Mouse (Mus musculus) intestine, embryonic 15.5 days (tissue): ENCODE results near the gene Pir. TPM values are rescaled to one million over a fixed set of nuclear protein-coding genes. Genes with fewer than 3 reads are reported as not detected.

Experiments used
- ATAC-seq: fragments of 200-750 bp; cut with Nextera tagmentation; 2 replicates; pipeline ENCODE4 v1.8.0; 2017; ENCODE audit warnings: moderate TSS enrichment, moderate library complexity
- H3K27ac ChIP-seq: fragments of 300-500 bp; sonication (generic); 2 replicates; pipeline ENCODE4 v1.5.1; 2015; ENCODE audit warnings: mild to moderate bottlenecking, inconsistent platforms
- H3K27me3 ChIP-seq: fragments of 300-500 bp; sonication (generic); replicated peaks from 2 replicates; pipeline ENCODE4 v1.6.1; 2015; ENCODE audit warnings: inconsistent platforms
- H3K36me3 ChIP-seq: fragments of 300-500 bp; sonication (generic); 2 replicates; pipeline ENCODE4 v1.6.1; 2015; ENCODE audit warnings: inconsistent platforms
- H3K4me1 ChIP-seq: fragments of 300-500 bp; sonication (generic); replicated peaks from 2 replicates; pipeline ENCODE4 v1.6.1; 2015; ENCODE audit warnings: inconsistent platforms
- H3K4me2 ChIP-seq: fragments of 300-500 bp; sonication (generic); replicated peaks from 2 replicates; pipeline ENCODE4 v1.6.1; 2015; ENCODE audit warnings: mild to moderate bottlenecking, inconsistent platforms
- H3K4me3 ChIP-seq: fragments of 300-500 bp; sonication (generic); replicated peaks from 2 replicates; pipeline ENCODE4 v1.5.1; 2015; ENCODE audit warnings: inconsistent platforms
- H3K9ac ChIP-seq: fragments of 300-500 bp; sonication (generic); 2 replicates; pipeline ENCODE4 v1.6.1; 2015; ENCODE audit warnings: inconsistent platforms
- H3K9me3 ChIP-seq: fragments of 300-500 bp; sonication (generic); 2 replicates; pipeline ENCODE4 v1.6.1; 2016; ENCODE audit warnings: inconsistent platforms
- WGBS: fragments of 180-500 bp; shearing (Covaris S2); methylation state at CpG from one replicate; pipeline ENCODE4 v1.1.7; 2015; 5-methylcytosine and 5-hydroxymethylcytosine counted together
- polyA plus RNA-seq: library from polyadenylated mRNA; unstranded; fragments of >200 nt; fragmentation: Nextera tagmentation; extraction: Ambion mirVana; gene quantifications from 2 replicates; pipeline ENCODE4 v1.2.1, GENCODE M21; 2015

Pir gene
- 4.8 and 5.4 TPM in 2 replicates for polyA plus RNA-seq

DNA sequence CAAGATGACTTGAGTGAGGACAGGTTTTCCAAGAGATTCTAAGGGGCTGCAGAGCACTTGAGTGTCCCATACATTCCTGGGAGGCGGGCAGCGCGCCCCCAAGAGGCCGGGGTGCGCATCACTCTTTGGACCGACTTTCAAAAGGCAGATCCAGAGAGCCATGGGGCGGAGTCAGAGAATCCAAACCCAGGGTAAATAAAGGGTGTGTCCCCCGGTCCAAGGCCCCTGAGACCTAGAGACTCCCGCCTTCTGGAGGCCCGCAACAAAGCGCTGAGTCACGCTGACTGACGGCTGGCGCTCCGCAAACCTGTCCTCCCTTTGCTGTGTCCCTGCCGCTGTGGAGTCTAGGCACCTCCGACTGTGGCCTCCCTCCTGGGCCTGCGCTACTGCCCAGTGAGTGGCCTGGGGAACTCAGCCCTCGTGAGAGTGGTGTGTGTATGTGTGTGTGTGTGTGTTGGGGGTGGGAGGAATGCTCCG, at the start of gene Pir:
Gene Pir (plus strand): TSS at position 87 of the 477 bp plus-strand sequence.
- Histone ChIP-seq H3K9me3 (no peaks in the 10 kb centered on the region), H3K27ac (no peak within 1 kb of the TSS), H3K4me1 (no peaks in the 10 kb centered on the region), H3K4me3 (peak within 1 kb of the TSS; percentile 29), H3K27me3 (no peaks in the 10 kb centered on the region), H3K9ac (no peak within 1 kb of the TSS), H3K4me2 (peak within 1 kb of the TSS; percentile 59), H3K36me3 (no peaks in the 10 kb centered on the region)
- ATAC-seq = peak; percentile 95
- WGBS = 17% methylated on average over 20 of the region's 20 CpGs

DNA sequence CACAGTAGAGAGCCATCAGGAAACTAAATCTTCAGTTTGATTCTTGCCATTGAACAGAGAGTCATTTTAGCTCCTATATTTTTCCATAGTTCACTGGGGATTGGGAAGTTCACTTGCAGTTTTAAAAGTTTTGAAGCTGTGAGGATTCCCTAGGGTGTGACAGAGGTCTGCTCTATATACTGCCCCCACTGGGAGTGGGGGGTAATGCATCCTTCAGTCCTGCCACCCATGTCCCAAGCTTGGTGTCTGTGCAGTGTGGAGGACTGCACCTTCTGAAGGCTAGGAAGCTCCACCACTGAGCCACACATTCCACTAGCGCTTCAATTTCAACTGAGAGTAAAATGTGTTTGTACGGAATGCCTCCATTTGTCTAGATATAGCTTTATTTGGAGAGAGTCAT, 47.2 kb upstream of the Pir start:
- WGBS = 71% methylated on average over 2 of the region's 2 CpGs
- no peak overlapping the region for H3K27ac ChIP-seq
- no peak overlapping the region for H3K4me2 ChIP-seq
- no peak for ATAC-seq
- H3K9me3 ChIP-seq = no peaks in the 10 kb centered on the region
- no peaks in the 10 kb centered on the region for H3K36me3 ChIP-seq
- no peaks in the 10 kb centered on the region for H3K27me3 ChIP-seq
- H3K4me3 ChIP-seq = no peak overlapping the region
- no peaks in the 10 kb centered on the region for H3K4me1 ChIP-seq
- no peak overlapping the region for H3K9ac ChIP-seq

DNA sequence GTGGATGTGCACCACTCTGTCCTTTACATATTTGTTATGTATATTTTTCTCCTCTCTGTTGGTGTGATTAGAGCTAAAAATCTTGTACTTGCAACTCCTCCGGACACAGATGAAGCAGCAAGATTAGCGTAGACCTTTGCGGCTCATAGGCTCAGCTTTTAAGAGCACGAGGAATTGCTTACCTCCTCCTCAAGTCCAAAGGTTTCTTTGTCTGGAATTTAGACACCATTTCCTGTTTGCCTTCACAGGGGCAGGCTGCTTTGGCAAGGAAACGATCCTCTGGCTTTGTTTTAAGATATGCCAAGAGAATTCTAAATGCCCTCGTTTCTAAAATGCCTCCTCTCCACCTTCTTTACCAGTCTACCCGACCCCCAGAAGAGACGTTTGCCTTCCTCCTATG, 35.8 kb upstream of the Pir start:
- H3K9ac ChIP-seq = no peak overlapping the region
- 50% methylated on average over 8 of the region's 8 CpGs for WGBS
- H3K4me1 ChIP-seq = no peaks in the 10 kb centered on the region
- ATAC-seq = peak; percentile 68
- no peaks in the 10 kb centered on the region for H3K36me3 ChIP-seq
- no peaks in the 10 kb centered on the region for H3K27me3 ChIP-seq
- no peak overlapping the region for H3K27ac ChIP-seq
- no peak overlapping the region for H3K4me2 ChIP-seq
- H3K4me3 ChIP-seq = no peak overlapping the region
- H3K9me3 ChIP-seq = no peaks in the 10 kb centered on the region

DNA sequence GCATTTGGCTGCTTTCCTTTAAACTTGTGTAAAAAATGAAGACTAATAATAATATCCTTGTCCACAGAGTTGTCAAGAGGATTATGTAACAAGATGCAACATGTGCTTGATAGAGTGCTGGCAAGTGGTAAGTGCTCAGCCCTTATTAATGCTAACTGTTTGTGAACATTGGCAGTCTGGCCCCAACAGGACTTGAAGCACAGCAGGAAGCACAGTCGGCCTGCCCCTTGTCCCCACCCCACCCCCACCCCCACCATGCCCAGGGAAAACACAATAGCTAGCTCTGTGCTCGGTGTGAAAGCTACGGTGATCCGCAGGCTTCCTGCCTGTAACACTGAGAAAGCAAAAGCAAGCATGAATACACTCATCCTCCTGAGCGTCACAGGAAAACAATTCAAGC, 23.5 kb upstream of the Pir start:
- no peaks in the 10 kb centered on the region for H3K4me1 ChIP-seq
- ATAC-seq = peak; percentile 67; the same call in 1 of the 2 replicates
- H3K27ac ChIP-seq = no peak overlapping the region
- H3K27me3 ChIP-seq = no peaks in the 10 kb centered on the region
- no peak overlapping the region for H3K4me2 ChIP-seq
- 32% methylated on average over 5 of the region's 5 CpGs for WGBS
- no peak overlapping the region for H3K4me3 ChIP-seq
- H3K9me3 ChIP-seq = no peaks in the 10 kb centered on the region
- H3K9ac ChIP-seq = no peak overlapping the region
- H3K36me3 ChIP-seq = no peaks in the 10 kb centered on the region

DNA sequence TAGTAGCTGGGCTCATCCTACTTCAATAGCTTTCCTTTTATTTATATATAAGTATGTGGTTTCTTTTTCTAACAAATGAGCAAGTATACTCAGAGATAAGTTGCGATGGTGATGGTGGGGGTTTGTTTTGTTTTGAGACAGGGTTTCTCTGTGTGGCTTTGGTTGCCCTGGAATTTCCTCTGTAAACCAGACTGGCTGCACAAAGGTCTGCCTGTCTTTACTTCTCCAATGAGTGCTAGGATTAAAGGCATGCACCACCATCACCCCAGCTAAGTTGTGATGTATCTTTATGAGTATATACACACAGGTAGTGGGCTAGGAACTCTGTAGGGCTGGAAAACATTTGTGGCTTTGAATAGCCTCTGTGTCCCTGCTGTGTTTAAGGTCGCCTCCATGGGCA, 22.4 kb upstream of the Pir start:
- 69% methylated on average over 2 of the region's 2 CpGs for WGBS
- no peak for ATAC-seq
- Histone ChIP-seq H3K4me1 (no peaks in the 10 kb centered on the region), H3K36me3 (no peaks in the 10 kb centered on the region), H3K4me3 (no peak overlapping the region), H3K9me3 (no peaks in the 10 kb centered on the region), H3K27me3 (no peaks in the 10 kb centered on the region), H3K9ac (no peak overlapping the region), H3K4me2 (no peak overlapping the region), H3K27ac (no peak overlapping the region)

DNA sequence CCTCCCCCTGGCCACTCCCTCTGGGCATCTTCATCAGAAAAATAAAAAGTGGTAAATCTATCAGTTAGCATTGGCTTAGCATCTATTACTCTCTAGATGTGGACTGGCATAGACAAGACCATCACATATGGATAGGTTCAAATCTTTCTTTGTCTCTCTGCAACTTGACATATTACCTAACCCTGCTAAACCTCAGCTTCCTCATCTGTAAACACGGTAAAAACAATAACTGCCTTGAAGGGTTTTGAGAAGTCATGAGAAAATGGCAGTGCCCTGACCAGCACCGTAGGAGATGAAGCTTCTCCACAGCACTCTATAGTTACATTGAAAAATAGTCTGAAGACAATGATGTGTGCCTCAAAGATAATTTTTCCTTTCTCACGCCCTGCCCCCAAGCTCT, 12.6 kb upstream of the Pir start:
- H3K4me3 ChIP-seq = no peak overlapping the region
- H3K4me2 ChIP-seq = no peak overlapping the region
- ATAC-seq = no peak
- no peaks in the 10 kb centered on the region for H3K27me3 ChIP-seq
- H3K9me3 ChIP-seq = no peaks in the 10 kb centered on the region
- WGBS = 78% methylated on average over 3 of the region's 3 CpGs
- no peaks in the 10 kb centered on the region for H3K4me1 ChIP-seq
- no peak overlapping the region for H3K9ac ChIP-seq
- H3K27ac ChIP-seq = no peak overlapping the region
- H3K36me3 ChIP-seq = no peaks in the 10 kb centered on the region

DNA sequence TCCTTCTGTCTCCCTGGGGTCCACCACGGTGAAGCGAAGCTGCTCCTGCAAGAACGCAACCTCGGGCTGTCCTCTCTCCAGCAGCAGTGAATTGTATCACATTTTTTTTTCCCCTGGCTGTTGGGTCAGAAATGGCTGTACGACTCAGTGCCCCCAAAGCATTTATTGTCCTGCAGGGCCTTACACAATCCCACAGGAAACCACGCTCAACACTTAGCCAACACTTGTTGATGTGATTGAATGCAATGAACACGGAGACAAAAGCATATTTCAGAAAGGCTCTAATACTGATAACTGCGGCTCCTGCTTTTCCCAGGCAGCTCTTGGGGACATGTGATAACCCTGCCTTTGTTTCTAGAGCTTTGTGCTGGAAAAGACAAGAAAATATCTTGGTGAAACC, 11.1 kb upstream of the Pir start, which contains the start of gene Bmx:
Gene Bmx (minus strand): TSS at position 137 of the 400 bp plus-strand sequence.
- Histone ChIP-seq H3K4me1 (no peaks in the 10 kb centered on the region), H3K4me2 (no peak within 1 kb of the TSS), H3K27ac (no peak within 1 kb of the TSS), H3K9me3 (no peaks in the 10 kb centered on the region), H3K36me3 (no peaks in the 10 kb centered on the region), H3K27me3 (no peaks in the 10 kb centered on the region; the same call in 1 of the 2 replicates), H3K9ac (no peak within 1 kb of the TSS), H3K4me3 (no peak within 1 kb of the TSS)
- WGBS = 66% methylated on average over 8 of the region's 8 CpGs
- no peak for ATAC-seq

DNA sequence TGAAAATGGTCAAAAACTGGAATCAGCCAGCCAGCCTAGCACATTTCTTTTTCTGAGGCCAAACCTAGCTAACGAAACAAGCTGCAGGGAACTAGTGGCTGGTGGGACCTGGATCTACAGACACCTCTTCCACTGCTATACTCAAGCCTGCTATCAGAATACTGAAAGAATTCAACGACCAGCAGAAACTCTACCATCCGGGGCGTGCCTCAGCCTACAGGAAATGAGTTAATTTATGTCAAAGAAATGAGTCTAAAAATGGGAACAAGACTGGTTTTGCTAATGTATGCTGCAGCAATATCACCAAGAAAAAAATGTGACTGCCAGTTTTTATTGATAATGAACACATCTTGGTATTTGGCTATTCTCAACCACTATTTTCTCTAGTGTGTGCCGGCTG, 10.5 kb upstream of the Pir start:
- H3K9ac ChIP-seq = no peak overlapping the region
- H3K27ac ChIP-seq = no peak overlapping the region
- H3K4me3 ChIP-seq = no peak overlapping the region
- H3K4me1 ChIP-seq = no peaks in the 10 kb centered on the region
- H3K9me3 ChIP-seq = no peaks in the 10 kb centered on the region
- WGBS = 78% methylated on average over 5 of the region's 5 CpGs
- H3K4me2 ChIP-seq = no peak overlapping the region
- H3K36me3 ChIP-seq = no peaks in the 10 kb centered on the region
- no peaks in the 10 kb centered on the region; the same call in 1 of the 2 replicates for H3K27me3 ChIP-seq
- ATAC-seq = no peak

DNA sequence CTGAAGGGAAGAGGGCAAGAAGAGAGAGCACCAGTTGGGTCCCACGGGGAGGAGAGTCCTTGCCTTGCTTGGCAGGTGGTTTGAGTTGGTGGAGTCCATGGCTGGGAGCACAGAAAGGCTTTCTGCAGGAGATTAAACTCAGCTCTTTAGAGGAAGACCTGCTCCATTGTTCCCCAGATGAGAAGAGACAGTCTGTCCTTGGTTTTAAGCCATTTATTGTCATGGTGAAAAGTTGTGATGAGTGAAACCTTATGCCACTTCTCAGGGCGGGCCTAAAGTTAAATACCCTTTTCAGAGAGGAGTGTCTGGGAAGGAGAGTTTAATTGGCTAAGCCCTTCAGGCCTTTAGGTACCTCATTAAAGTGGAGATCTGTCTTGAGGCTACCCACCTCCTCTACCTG, 6.9 kb upstream of the Pir start:
- WGBS = 71% methylated on average over 2 of the region's 2 CpGs
- Histone ChIP-seq H3K36me3 (no peaks in the 10 kb centered on the region), H3K9ac (no peak overlapping the region), H3K4me1 (no peaks in the 10 kb centered on the region), H3K4me2 (no peak overlapping the region), H3K27ac (no peak overlapping the region), H3K27me3 (no peaks in the 10 kb centered on the region; the same call in 1 of the 2 replicates), H3K4me3 (no peak overlapping the region), H3K9me3 (no peaks in the 10 kb centered on the region)
- ATAC-seq = no peak

DNA sequence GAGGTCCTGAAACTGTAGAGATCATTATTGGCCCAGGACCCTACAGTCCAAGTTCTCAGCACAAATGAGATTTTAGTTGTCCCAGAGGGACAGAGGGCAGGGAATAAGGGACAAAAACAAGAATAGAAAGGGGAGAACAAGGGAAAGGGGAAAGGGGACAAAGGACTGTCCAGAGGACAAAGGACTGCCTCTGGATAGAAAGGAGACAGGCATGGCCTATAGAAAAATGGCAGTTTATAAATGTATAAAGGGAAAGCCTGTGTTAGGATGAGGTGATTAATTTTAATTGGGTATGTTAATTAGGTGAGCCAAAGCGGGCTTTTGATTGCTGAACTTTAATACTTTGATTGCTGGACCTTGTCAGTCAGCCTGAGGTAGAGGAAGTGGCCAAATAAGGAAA, 4.3 kb upstream of the Pir start:
- Histone ChIP-seq H3K27me3 (no peaks in the 10 kb centered on the region; the same call in 1 of the 2 replicates), H3K27ac (no peak overlapping the region), H3K9ac (no peak overlapping the region), H3K4me3 (no peak overlapping the region), H3K9me3 (no peaks in the 10 kb centered on the region), H3K36me3 (no peaks in the 10 kb centered on the region), H3K4me1 (no peaks in the 10 kb centered on the region), H3K4me2 (no peak overlapping the region)
- no peak for ATAC-seq
- WGBS = 38% methylated on average over 1 of the region's 1 CpGs

DNA sequence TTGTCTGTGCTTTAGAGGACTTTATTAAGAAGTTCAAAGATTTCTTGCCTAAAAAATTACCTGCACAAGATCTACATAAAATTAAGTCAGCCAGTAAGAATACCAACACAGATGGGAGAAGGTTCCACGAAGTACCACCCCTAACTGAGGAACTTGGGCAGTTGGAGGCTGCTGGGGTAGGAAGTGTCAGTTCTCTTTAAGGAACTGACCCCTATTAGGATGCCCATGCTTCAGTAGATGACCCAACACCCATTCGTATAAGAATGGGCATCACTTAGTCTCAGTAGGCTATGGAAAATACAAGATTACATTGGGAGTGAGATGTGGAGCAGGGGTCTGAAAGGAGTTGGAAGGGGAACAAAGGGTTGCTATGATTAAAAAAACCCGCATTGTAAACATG, 1.4 kb downstream of the Pir start:
- Histone ChIP-seq H3K27ac (no peak overlapping the region), H3K9ac (no peak overlapping the region), H3K36me3 (no peaks in the 10 kb centered on the region), H3K4me2 (no peak overlapping the region), H3K4me3 (no peak overlapping the region), H3K9me3 (no peaks in the 10 kb centered on the region), H3K4me1 (no peaks in the 10 kb centered on the region), H3K27me3 (no peaks in the 10 kb centered on the region)
- 87% methylated on average over 3 of the region's 3 CpGs for WGBS
- ATAC-seq = no peak

DNA sequence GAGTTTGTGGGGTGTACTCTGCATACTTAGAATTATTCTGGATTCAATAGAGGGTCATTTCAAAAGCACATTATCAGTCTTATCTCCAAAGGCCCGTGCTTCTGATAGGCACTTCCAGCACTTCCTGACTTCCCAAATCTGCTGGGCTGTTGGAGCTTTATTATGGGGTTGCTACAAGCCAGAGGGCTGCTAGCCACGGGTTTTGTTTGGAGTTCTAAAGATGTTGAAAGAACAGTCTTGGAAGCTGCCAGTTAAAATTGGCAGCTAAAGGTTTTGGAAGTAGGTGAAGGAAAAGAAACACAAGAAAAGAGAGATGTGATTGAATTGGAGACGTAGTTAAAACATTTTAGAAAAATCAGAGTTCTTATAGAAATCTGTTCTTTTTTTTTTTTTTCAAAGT, 6.4 kb downstream of the Pir start:
- Histone ChIP-seq H3K27me3 (no peaks in the 10 kb centered on the region), H3K9ac (no peak overlapping the region), H3K36me3 (no peaks in the 10 kb centered on the region), H3K4me3 (no peak overlapping the region), H3K27ac (no peak overlapping the region), H3K4me2 (no peak overlapping the region), H3K4me1 (no peaks in the 10 kb centered on the region), H3K9me3 (no peaks in the 10 kb centered on the region)
- ATAC-seq = no peak
- 44% methylated on average over 3 of the region's 3 CpGs for WGBS

DNA sequence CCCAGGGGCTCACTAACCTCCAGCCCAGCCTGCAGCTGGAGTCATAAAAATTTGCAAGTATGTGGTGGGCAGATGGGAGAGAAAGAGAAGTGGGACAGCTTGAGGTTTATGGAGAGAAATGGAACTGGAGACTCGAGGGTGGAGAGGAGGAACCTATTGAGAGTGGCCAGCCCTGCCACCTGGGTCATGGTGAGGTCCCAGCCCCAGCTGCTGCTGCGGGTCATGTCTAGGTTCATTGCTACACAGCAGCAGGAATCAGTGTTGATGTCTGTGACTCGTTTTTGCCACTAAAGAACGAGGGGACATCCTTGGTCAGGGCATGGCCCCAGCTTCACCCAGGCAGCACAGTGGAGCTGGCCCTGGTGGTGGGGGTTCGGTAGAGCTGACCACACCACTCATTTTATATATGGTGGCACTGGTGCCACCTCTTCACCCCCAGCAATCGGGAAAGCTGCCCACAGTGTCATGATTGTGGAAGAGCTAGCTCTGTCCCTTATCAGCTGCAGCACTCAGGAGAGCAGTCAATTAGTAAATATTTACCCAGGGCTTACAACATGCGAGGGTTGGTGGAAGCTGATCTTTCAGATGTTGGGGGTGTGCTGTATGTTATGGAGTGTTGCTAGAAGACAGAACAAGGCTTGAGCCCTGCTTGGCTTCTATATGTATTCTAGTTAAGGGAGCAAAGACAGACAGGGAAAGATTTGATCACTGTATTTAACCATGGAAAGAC, 11.9 kb downstream of the Pir start:
- 44% methylated on average over 7 of the region's 7 CpGs for WGBS
- no peaks in the 10 kb centered on the region for H3K9me3 ChIP-seq
- ATAC-seq = peak; percentile 59; the same call in 1 of the 2 replicates
- H3K9ac ChIP-seq = no peak overlapping the region
- H3K27ac ChIP-seq = no peak overlapping the region
- H3K4me2 ChIP-seq = no peak overlapping the region
- no peaks in the 10 kb centered on the region for H3K36me3 ChIP-seq
- H3K4me1 ChIP-seq = no peaks in the 10 kb centered on the region
- H3K27me3 ChIP-seq = no peaks in the 10 kb centered on the region
- no peak overlapping the region for H3K4me3 ChIP-seq
